Mouse (Mus musculus) CH12F3 (cell line): ENCODE data around the gene Sde2.
"Not testable (repeated sequence)": the region's sequence is repeated elsewhere in the genome, so short reads cannot be mapped to it uniquely, and the experiment has no call there.

Experiments
- in situ Hi-C: fragments of 300-500 bp; cut with MboI; formaldehyde crosslinking; loops from 2 replicates; pipeline ENCODE4 v1.14.3; 2020; ENCODE audit warnings: low sequenced_read_pairs

Gene Sde2

DNA sequence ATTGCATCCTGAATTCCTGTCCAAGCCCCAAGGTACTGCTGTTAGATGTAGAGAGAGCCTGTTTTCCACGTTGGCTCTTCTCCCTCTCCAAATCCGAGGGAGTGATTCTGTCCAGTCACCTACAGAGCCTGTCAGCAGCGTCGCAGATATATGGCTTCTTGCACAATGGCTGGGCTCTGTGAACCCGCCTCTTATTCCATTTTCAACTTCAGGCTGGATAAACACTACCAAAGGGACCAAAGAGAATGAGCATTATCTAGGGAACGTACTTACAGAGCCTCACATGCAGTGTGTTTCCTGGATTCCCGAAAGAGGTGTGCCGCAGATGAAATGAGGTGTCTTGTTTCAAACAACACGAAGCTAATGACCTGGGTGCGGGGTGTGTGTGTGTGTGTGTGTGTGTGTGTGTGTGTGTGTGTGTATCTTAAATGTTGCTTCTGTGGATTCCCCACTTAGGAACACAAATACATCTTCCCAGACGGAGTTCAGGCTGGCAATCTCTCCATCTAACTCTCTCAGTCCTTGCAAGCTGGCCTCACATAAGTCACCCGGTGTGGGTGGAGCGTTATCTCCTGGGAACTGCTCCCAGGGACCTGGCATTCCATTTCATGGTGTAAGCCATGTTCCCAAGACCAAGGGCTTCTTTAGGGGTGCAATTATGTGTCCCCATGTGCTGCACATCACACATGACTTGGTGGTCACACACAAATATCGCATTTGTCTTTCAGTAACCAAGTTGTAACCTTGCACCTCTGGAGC lies 20.2 kb upstream of the Sde2 start:
- in situ Hi-C loops = no loop called here

DNA sequence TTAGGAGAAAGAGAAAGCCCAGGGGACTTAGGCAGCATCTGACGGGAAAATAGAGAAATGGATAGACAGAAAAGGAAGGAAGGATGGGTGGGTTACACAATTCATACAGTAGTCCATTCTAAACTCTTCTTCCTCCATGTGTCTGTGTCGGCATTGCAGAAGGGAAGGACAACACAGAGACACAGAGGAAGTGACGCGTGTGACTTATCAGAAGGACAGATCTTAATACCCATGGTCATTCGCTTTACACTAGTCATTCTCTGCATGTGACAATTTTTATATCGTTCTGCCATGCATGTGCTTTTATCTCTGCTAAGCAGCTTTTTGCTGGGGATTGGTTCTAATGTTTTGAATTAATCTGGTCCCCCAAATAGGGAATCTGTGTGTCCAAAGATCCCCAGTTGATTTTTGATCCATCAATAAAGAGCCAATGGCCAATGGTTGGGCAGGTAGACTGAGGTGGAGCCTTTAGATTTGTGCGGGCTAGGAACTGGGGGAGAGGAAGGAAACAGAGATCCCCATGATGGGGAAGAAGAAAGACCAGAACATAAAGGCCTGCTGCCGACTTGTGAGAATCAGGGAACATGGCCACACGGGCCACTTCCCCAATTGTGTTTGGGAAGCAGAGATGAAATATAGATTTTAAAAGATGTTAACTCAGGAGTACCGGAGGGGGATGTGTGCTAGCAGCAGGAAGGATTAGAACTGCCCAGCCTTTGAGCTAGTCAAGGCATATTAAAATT lies 15.5 kb upstream of the Sde2 start:
- in situ Hi-C loops = no loop called here

DNA sequence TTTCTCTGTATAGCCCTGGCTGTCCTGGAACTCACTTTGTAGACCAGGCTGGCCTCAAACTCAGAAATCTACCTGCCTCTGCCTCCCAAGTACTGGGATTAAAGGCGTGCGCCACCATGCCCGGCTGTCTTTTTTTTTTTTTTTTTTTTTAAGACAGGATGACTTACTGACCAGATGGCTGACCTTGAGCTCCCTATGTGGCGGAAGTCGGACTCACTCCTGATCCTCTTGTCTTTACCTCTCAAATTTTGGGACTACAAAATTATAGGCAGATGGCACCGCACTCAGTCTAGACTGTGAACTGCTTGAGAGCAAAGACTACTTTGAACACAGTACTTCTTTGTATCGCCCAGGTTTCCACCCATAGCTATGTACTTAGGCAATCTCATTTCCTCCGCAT lies 14.5 kb upstream of the Sde2 start:
- in situ Hi-C loops = not testable (repeated sequence)

DNA sequence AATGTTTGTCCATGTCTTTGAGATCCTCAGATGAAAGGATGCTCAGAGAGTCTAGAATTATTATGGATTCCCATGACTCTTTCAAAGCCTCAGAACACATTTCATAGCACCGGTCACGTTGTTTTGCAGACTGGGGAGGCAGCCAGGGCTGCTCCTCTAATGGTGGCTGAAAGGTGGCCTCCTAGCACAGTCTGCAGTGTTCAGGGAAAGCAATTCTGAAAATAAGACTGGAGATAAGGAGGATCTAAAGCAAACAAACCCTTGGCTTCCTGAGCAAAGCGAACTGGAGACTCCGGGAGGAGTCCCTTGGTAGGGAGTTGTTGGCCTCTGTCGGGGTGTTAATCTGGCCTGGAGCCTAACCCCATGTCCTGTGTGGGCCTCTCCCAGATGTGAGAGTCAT lies 13.7 kb upstream of the Sde2 start:
- in situ Hi-C loops = no loop called here

DNA sequence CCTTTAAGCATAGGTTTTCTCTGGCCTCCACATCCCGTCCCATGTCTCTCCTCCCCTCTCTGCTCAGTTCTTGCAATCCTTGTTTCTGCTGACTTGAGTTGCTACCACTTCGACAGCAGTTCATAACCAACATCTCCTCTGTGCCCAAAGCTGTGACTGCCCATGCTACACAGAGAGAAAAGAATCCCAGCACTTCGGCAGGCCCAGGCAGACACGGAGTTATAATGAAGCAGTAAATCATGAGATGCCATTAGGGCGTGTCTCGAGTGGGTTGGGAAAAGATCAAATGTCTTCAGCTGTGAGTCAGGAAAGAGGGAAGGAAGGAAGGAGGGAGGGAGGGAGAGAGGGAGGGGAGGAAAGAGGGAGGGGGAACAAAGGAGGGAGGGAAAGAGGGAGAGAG lies 12.9 kb upstream of the Sde2 start:
- in situ Hi-C loops = no loop called here

DNA sequence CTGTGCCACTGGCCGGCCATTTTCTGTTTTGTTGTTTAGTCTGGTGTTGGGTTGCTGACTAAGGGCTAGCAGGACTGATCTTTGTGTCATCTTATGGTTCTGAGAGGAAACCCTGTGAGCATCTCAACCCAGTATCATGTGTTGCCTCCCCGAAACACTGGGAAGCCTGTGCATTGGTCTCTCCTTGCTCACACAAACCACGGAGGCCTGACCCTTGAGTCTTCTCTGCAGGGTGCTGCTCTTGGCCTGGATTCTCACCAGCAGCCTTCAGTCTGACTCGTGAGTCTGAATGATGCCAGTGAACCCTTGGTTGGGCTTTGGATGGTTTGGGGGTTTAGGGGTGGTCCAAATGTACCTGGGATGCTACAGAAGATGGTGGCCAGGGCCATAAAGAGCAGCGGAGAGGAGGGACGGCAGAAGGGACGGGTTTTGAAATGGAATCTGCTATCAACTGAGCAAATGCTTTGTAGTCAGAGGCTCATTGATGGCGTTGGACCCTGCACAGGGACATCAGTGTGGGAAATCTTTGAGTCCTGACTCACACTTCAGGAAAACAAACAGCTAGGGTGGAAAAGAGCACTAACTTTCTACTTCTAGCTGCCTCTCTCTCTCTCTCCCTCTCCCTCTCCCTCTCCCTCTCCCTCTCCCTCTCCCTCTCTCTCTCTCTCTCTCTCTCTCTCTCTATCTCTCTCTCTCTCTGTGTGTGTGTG lies 11.6 kb upstream of the Sde2 start:
- in situ Hi-C loops = no loop called here

DNA sequence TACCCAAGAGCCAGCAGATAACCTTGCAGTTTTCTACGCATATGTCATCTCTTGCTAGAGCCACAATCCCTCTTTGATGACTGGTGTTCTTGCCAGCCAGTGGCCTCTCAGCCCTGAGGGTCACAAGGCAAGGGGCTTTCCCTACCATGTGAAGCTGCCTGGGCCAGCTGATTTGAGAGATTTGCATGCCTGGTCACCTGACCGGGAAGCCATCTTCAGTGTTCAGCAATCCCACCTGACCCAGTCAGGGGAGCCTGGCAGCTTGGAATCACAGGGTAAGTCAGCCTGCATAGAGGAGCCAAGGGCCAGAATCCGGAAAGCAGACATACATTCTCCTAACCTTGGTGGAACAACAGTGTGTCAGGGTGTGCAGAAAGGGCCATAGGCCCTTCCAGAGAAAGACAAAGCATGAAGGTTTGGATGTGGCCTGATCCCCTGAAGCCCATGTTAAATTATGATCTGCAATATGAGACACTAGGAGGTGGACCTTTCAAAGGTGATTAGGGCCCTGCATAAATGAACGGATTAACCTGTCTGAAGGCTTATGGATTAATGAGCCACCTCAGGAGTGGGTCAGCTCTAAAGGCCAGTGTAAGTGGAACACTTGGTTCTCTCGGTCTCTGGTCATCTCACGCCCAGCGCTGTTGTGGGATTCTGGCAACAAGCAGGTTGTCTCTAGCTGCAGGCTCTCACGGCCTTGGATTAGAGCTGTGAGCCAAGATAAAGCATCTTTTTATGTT lies 9.2 kb upstream of the Sde2 start:
- in situ Hi-C loops = no loop called here

DNA sequence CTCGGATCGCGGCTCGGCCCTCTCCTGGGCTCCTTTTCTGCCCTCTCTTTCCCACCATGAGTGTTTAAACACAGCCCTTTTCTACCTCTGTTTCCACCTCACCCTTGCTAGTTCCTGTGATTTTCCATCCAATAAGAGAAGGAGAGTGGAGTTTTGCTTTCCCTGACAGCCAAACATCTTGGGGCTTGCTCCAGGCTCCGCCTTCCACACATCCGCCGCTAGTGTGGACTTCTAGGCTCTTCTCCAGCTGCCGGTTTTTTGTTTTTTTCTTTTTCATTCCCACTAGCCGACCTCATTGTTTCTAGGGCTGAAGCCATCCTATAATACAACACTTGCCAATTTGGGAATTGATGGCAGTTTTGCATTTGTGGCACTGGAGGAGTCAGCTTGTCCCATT lies 2.8 kb upstream of the Sde2 start:
- in situ Hi-C loops = no loop called here

DNA sequence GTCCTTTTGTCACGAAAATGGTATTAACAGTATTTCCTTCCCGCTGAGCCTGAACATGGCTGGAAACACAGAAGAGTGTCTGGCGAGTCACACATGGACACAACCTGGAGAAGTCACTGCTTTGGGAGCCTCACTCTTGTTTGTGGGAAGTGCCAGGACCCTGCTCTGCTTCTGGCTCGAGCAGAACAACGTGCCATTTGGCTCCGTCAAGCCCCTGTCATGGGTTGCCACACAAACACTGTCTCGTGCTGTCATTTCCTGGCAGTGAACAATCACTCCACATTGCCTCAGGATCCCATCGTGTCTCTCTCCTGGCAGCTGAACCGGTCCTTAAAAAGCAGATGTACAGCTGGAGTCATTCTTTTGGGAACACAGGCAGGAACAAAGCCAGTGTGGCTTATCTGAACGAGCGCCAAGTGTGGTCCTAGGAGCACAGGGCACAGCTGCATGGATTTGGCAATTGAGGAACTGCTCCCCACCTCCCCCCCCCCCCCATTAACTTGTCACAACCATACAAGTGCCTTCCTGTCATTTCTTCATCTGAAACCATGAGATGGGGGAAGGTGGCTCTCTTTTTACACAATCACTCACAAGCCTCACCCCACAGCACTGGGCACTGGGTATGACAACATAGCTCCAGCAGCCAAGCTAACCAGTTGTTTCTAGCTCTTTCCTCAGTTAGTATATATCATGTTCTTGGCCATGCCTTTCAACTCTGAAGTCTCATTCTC lies 2.3 kb upstream of the Sde2 start:
- in situ Hi-C loops = no loop called here

DNA sequence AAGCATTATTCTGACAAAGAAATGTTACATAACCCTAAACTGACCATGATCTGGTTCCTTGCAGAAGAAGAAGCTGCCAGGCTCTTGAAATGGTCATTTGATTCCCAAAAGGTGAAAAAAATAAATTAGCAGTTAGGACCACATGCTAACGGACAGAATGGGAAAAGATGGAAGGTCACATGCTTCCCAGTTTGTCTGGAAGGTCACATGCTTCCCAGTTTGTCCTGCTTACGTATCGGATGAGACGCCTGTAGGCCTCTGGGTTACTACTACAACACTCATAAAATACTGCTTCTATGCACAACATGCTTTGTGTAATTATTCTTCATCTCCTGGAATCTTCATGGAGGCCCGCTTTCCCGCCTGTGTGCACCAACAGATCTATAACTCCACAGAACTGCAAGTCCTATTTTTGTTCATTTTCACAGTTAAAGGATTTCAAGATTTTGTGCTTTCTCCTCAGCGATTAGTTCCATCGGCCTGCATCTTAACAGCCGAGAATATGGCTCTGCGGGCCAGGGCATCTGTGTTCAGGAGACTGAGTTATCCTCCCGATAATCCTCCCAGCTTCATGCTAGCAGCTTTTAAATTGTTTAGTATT lies 1.1 kb upstream of the Sde2 start:
- in situ Hi-C loops = no loop called here

DNA sequence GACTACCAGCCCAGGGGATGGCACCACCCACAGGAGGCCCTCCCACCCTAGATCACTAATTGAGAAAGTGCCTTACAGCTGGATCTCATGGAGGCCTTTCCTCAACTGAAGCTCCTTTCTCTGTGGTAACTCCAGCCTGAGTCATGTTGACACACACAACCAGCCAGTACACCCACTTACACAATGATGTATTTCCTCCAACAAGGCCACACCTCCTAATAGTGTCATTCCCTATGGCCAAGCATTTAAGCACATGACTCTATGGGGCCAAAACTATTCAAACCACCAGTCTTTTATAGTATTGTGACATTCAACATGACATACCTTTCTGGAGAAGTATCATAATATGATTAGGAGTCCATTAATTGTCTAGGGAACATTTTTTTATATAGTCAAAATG lies 7.8 kb downstream of the Sde2 start:
- in situ Hi-C loops = no loop called here

DNA sequence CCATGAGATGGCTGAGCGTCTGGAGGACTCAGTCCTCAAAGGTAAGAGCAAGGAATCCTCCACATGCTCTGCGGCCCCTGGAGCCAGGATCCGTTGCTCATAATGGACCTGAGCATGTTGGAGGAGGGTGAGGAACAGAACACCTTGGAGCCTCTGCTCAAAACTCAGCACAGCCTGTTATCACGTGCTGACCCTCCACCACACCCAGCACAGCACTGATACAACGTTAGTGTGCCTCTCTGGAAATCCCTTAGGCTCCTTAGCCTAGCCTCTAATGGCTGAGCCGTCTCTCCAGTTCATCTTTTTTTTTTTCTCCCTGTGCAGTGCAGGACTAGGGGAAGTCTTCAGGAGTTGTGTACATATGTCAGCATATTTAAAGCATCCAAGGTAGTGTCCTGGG lies 9.1 kb downstream of the Sde2 start:
- in situ Hi-C loops = no loop called here

DNA sequence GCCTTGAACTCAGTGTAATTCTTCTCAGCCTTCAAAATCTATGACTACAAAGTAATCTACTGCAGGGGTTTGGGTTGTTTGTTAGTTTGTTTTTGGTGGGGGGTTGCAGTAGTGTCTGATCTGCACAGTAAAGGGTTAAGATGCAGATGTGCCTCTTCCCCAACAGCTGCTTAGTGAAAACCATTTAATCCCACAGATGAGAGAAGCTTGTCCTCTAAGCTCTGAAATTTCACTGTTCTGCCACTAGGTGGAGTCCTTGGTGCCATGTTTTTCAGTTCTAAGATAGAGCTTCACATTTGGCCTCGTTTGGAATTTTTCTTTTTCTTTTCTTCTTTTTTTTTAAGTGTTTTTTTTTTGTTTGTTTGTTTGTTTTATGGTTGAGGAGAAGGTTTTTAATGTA lies 12.7 kb downstream of the Sde2 start:
- in situ Hi-C loops = no loop called here

DNA sequence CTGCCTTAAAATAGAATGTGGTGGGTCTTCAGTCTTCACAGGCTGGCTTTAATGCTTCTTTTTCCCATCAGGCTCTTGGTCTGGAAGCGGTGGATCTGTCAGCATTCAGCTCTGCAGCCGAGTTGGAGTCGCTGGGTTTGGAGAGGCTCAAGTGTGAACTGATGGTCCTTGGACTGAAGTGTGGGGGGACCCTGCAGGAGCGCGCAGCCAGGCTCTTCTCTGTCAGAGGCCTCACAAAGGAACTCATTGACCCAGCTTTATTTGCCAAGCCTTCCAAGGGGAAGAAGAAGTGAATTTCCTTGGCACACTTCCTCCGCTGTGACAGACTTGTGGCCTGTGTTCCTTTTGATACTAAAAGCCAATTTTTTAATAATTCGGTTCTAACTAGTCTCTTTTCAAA lies 15.1 kb downstream of the Sde2 start:
- in situ Hi-C loops = no loop called here

DNA sequence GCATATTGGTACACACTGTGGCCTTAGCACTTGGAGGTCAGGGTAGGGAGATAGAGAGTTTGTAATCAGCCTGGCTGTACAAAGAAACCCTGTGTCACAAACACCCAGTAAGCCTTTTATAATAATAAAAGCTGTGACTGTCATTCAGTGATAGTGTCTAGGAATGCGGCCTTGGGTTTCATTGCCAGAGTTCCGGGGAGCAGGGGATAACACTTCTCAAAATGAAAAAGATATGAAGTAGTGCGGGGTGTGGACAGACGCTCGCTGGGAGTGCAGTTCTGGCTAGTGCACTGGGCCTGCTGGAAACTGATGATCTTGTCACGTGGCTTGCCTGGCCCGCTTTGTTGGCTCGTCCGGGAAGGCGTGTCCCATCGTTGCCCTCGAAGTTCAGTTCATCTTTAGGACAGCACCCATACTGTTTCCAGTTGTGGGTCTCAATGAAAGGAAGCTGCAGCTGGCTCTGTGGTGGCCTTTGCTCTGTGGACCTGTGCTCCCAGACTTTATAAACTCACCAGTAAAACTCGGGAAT lies 19.3 kb downstream of the Sde2 start:
- in situ Hi-C loops = no loop called here

DNA sequence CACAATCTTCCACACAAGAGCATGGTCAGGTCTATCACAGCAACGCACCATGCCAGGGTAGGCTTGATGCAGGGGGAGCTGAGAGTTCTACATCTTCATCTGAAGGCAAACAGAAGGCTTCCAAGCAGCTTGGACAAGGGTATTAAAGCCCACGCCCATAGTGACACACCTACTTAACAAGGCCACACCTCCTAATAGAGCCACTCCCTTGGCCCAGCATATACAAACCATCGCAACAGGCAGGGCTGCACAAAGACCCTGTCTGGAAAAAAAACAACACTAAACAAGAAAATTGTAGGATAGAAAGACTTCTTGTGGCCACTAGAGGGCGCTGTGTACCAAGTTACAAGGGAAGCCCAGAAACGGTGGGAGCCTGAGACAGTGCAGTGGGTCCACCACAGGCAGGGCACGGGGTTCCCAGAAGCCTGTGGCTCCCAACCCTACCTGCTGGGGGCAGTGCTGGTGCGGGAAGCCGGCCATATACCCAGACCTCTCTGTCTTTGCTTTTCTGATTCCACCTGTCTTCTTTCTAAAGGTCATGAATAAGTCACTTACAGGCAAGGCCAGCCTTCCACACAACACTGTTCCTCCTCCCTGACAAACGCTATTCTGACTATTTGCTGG lies 23.0 kb downstream of the Sde2 start:
- in situ Hi-C loops = no loop called here

DNA sequence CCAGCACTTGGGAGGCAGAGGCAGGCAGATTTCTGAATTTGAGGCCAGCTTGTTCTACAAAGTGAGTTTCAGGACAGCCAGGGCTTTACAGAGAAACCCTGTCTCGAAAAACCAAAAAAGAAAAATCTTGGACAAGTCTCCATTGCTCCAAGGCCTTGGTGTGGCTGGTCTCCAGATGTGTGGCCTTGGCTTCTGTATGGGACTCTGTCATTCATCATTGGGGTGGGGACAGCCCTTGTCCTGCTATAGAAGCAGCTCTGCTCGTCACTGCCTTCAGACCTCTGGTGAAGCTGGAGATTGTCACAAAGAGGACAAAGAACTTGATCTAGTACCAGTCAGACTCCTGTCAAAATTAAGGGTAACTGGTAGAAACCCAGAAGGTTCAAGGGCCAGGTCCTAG lies 23.7 kb downstream of the Sde2 start:
- in situ Hi-C loops = no loop called here

DNA sequence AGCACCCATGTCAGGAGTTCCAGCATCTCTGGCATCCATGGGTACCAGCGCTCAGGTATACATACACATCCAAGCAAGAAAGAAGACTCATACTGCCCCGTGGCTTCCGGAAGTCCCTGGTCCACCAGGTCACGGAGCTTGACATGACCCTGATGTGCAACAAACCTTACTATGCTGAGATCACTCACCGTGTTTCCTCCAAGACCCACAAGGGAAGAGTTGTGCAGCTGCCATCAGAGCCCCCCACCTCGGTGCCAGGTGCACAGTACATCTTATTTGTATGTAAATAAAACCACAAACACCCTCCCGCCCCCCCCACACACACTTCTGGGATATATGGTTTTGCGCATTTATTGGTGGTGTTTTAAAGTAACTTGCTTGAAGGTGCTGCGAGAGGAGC lies 24.2 kb downstream of the Sde2 start:
- in situ Hi-C loops = no loop called here

DNA sequence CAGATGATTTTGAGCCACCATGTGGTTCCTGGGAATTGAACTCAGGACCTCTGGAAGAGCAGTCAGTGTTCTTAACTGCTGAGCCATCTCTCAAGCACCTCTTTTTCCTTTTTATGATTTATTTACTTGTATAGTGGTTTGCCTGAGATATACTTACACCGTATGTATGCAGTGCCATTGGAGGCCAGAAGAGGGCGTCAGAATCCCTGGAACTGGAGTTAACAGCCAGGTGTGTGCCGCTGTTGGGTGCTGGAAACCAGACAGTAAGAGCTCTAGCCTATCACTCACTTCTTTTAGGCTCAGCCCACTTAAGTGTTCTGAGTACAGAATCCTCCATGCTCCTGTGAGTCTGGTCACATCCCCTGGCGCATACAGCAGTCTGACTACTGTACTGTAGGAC lies 26.5 kb downstream of the Sde2 start:
- in situ Hi-C loops = no loop called here

DNA sequence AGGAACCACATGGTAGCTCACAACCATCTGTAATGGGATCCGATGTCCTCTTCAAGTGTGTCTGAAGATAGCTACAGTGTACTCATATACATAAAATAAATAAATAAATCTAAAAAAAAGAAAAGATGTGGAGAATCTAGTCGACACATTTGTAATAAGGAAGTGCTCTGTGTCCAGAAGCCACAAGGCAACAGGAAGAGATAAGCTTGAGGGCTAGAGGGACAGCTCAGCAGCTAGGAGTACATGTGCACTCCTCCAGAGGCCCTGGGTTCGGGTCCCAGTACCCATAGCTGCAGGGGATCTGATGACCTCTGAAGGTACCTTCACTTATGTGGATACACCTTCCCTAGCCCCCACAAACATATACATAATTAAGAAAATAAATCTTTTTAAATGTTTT lies 30.8 kb downstream of the Sde2 start:
- in situ Hi-C loops = no loop called here
